Mouse (Mus musculus): ENCODE results near the gene Ddit4.

GRCm38 (mm10) chr10:59995889-59996288 is 44.3 kb upstream of the Ddit4 start:
- no peak for TF ChIP-seq CTCF (IDR thresholded peaks at IDR 0.05; ENCODE audit: low read depth)
- TF ChIP-seq EP300 (IDR thresholded peaks at IDR 0.05; ENCODE audit: low read depth) = peak; percentile 50; the same call in 1 of the 2 replicates
